Mouse (Mus musculus) right cerebral cortex, postnatal 25 days (tissue): Measurements from ENCODE around the gene Kdm1a.
A peak's percentile ranks its signal among the peaks of the same experiment; 100 is the strongest.

Experiments used
- DNase-seq: peaks from one replicate; pipeline ENCODE4 v3.0.0; 2022

The Kdm1a gene

GRCm38 (mm10) chr4:136601476-136601875 lies 1.0 kb downstream of the Kdm1a start:
- peak; percentile 19 for DNase-seq

DNA sequence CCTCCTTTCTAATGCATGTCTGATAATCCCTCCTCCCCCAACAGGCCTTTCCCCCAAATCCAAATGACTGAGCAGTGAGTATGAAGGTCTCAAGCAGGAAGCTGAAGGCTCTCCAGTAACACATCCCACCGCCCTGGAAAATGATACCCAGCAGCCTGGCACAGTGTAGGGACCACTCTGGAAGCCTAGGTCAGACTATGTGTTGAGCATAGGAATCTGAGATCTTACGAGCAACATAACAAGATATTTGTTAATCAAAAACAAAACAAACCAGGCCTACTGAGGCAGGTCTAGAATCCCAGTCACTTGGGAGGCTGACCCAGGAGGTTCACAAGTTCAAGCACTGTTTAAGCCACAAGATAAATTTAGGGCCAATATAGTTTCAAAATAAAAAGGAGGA lies 2.0 kb downstream of the Kdm1a start:
- DNase-seq, result no peak

DNA sequence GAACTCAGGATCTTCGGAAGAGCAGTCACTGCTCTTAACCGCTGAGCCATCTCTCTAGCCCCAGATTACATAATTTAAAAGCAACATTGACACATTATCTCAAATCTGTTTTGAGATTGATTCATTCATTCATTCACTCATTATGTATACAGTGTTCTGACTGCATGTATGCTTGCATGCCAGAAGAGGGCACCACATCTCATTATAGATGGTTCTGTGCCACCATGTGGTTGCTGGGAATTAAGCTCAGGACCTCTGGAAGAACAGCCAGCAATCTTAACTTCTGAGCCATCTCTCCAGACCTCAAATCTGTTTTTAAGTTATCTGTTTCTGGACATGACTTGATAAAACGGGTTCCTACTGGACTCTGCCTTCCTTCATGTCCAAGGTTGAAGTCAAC lies 2.7 kb downstream of the Kdm1a start:
- DNase-seq, result no peak

DNA sequence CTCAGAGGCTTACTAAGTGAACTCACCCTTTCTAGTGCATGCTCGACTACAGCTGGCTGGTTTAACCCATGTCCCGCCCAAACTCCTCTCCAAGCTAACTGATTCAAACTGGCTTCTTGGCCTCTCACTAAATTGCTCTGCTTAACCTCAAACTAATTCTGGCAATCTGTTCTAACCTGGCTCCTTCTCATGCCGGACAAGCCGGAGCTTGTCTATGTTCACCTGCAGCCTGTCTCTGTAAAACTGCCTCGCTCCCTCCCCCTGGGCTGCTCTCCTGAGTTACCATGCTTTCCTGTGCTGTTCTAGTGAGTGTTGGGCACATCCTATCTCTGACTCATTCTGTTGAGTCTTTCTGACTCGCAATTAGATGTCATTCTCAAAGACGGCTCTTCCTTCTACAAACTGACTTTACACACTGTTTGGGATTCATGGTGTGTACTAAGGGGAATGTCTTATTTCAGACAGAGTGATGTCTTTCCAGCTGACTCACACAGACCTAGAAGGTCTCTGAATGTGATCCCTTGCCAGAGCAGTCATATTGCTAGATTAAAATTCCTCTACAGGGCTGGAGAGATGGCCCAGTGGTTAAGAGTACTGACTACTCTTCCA lies 4.2 kb downstream of the Kdm1a start:
- DNase-seq, result no peak

- no peak for DNase-seq
Measured at GRCm38 (mm10) chr4:136595221-136595620, 7.3 kb downstream of the Kdm1a start.

GRCm38 (mm10) chr4:136594006-136594405 lies 8.5 kb downstream of the Kdm1a start:
- no peak for DNase-seq

DNA sequence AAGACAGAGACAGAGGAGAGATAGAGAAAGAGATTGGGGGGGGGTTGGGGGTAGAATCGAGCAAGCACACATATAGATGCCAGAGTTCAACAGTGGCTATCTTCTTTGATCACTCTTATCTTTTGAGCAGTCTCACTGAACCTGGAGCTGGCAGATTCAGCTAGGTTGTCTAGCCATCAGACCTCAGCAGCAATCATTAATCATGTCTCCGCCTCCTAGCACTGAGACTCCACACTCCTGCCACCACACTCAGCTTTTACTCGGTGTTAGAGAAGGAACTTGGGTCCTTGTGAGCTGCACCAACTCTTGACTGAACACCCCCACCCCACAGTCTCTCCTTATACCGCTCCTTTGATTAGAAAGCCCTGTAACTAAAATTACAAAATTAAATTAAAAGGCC lies 10.4 kb downstream of the Kdm1a start:
- no peak for DNase-seq

DNA sequence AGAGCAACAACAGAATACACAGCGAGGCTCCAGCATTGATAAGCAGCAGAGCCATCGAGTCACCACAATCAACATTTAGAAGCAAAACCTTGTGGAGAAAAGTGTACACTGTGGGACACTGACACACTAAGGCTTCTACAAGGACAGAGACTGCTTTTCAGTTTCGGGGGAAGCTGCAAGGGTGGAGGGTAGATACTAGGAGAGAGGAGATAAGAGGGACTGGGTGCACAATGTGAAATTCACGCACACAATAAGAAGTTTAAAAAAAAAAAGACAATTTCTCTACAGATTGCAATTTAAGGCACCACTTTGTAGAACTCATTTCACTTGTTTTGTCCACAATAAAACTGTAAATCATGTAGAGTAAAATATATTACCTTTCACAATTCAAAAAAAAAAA lies 14.5 kb downstream of the Kdm1a start:
- DNase-seq, result no peak

DNA sequence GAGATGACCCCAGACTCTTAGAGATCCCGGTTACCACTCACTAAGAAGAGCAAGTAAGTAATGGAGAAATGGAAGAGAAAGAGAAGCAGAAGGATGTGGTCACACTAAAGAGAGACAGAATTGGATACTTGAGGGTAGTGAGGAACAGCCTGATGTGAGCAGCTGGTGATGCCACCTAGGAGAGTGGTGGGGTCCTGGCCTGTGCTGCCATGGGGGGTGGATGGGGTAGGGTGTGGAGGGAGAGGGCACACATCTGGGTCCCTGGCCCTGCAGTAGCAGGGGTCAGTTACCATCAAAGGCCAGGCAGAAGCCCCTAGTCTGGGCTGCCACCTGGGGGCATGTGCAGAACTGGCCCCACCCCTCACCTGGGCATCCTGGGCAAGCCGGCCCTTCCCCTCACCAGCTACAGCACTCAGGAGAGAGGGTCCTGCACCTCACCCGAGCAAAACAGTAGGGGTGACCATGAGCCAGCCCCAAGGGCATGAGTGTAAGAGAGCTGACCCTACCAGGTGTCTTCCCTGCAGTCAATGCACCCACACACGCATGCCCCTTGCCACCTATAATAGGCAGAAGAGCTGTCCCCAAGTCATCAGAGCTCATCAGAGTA lies 15.2 kb downstream of the Kdm1a start:
- no peak for DNase-seq

DNA sequence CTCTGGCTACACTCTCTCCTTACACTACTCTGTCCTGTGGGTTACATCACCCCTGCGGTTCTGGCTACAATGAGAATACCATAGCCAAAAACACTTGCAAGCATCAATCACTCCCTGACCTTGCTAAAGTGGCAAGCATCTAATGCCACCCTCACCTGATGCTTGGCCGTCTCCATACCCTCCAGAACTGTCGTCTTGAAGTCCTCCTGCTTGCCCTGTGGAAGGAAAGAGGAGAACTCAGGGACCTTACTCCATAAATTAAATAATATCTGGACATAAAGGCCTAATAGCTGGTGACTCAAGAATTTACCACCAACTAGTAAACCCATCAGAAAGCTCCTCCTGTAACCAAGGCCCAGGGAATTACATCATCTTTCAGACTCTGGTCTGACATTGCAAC lies 20.6 kb downstream of the Kdm1a start:
- DNase-seq, result no peak

DNA sequence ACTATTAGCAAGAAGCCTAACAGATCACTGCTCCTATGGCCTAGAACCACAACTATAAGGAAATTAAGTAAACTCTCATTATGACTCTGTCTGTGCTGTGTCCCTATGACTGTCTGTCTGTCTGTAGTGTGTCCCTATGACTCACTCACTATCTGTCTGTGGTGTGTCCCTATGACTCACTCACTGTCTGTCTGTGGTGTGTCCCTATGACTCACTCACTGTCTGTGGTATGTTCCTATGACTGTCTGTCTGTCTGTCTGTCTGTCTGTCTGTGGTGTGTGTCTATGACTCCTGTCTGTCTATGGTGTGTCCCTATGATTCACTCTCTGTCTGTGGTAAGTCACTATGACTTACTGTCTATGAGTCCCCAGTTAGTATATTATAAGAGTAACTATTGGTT lies 32.5 kb downstream of the Kdm1a start:
- DNase-seq, result no peak

DNA sequence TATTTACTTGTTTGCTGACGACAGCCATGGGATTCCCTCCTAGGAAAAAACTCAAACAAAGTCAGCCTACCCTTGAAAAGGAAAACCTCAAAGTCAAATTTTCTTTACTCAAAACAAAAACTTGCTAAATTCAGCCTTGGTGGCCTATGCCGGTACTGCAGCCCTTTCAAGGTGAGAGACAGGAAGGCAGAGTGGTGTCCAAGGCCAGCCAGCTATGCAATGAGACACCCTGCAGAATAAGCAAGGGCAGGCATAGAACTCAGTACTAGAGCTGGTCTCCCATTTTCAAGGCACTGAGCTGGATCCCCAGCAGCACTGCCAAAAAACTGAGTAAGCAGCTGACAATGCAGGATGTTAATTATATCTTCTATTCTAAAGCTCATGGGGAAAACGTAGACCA lies 33.9 kb downstream of the Kdm1a start:
- no peak for DNase-seq

- DNase-seq, result no peak
Measured at GRCm38 (mm10) chr4:136562755-136563154, 39.8 kb downstream of the Kdm1a start.

GRCm38 (mm10) chr4:136560270-136560991 lies 42.1 kb downstream of the Kdm1a start:
- no peak for DNase-seq

DNA sequence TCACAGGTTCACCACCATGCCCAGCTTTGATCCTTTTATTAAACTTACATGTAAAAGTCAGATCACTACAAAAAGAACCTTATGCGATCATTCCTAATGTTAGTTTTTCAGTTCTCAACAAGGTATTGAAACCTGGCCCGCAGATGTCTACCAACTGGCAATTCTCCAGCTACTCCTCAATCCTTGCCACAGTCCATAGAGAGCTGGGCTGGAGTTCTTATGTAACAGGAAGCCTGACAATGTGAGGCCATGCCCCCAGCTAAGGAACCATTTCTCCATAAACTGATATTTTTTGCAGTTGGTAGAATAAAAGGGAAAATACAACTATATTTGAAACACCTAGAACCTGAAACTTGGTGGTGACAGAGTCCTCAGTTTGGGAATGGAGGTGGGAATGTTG lies 42.8 kb downstream of the Kdm1a start:
- DNase-seq, result no peak

- no peak for DNase-seq
Measured at GRCm38 (mm10) chr4:136557638-136558037, 44.9 kb downstream of the Kdm1a start.

GRCm38 (mm10) chr4:136553108-136553507 lies 49.4 kb downstream of the Kdm1a start:
- no peak for DNase-seq

- no peak for DNase-seq
Measured at GRCm38 (mm10) chr4:136548381-136548801, 54.1 kb downstream of the Kdm1a start.

DNA sequence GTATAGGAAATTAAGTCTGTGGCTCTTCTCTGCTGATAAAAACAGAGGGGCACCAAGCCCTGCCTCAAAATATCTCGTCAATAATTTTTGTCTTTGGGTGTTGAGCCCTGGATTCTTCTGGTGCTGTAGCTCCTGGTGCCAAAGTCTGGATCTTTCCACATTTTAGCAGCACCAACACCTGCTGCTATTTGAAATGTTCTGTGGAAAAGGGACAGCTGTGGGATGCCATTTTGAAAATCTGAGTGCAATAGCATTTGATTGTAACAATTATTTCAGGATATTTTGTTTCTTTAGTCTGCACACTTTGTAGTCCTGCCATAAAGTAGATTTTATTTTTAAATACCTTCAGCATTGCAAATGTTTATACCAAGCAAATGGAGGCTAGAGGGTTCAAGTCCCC lies 54.8 kb downstream of the Kdm1a start:
- no peak for DNase-seq

GRCm38 (mm10) chr4:136546279-136547045 lies 56.1 kb downstream of the Kdm1a start:
- DNase-seq, result no peak

DNA sequence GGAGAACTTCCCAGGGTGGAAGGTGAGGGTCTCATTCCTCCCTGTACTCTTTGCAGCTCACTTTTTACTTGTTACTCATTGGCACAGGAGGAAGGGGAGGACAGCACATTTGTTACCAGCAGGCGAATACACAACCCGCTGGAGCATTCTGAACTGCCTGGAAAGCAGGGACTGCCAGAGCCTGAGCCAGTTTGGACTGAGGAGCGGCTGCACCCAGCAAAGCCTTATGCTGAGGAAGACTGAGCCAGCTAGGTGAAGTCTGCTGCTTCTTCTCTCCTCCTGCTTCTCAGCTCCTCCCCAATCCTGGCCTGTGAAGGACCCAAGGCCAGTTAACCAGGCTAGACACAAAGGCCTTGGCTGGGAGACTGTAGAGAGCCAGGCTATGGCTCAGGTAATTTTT lies 57.4 kb downstream of the Kdm1a start:
- no peak for DNase-seq

GRCm38 (mm10) chr4:136526412-136526811 lies 76.1 kb downstream of the Kdm1a start:
- DNase-seq, result peak; percentile 56

GRCm38 (mm10) chr4:136524309-136524708 lies 78.2 kb downstream of the Kdm1a start:
- no peak for DNase-seq

DNA sequence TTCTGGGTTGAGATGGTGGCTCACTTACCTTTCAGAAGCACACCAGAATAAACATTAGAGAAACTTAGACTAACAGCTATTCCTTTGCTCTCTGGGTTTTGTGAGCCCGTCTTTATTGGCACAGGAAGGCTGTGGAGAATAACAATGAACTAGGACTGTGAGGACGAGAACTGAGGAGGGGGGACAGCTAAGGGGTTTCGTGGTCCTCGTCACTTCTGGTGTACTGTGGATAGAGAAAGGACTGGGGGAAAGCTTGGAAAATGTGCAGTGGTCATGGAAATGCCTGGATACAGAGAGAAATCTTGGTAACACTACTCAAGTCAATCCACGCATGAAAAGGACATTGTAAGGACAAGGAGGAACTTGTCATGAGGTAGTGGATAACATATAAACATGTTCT lies 80.6 kb downstream of the Kdm1a start:
- no peak for DNase-seq
